Mouse (Mus musculus): ENCODE measurements at regions not wholly inside any gene's neighbourhood (a gene's known extent, or its start where the extent isn't known, plus 50 kb on each side); places are given as distances from the start of the nearest gene placed in this dataset.

DNA sequence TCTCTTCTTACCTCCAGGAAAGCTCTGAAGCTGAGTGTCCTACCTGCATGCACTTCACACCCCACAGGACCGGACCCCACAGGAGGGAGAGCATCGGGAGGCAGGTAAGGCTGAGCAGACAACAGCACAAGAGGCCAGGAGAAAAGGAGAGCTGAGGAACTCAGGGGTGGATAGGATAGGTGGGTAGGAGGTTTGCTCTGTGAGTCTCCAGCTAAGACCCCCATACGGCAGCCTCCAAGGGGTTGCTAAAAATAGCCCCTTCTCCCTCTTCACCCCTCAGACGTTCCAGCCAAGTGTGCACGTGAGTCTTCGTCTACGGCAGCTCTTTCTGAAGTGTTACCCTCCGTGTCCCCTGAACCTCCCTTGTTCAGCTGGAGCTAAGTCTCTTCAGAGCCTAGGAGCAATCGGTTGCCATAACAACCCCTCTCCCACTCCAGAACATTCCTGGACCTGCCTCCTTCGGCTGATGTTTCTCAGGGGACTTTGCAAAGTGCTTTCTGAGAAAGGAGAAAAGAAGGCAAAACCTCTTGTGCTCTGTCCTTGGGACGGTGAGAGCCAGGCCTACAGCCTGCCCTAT is 117.3 kb upstream of the Ajap1 start:
- DNase-seq (ENCODE audit: low read depth in 3 of 3, low spot score in 3 of 3) (no peak), ATAC-seq (ENCODE audit: insufficient read depth) (no peak)
- Histone ChIP-seq H3K9ac (replicated peaks) (no peak overlapping the region), H3K9me3 (ENCODE audit: control insufficient read depth, low read length) (no peaks in the 10 kb centered on the region; the same call in none of the 2 replicates), H3K27me3 (ENCODE audit: control insufficient read depth, insufficient read depth, low read length) (no peaks in the 10 kb centered on the region), H3K4me3 (ENCODE audit: insufficient read depth in 1 of 2, low read depth in 2 of 2, low read length in 2 of 2) (no peak overlapping the region), H3K27ac (no peak overlapping the region), H3K4me1 (replicated peaks; ENCODE audit: control insufficient read depth in 2 of 2, insufficient read depth in 2 of 2, low read length in 1 of 2) (no peaks in the 10 kb centered on the region), H3K4me2 (ENCODE audit: low read depth) (no peak overlapping the region), H3K36me3 (replicated peaks; ENCODE audit: control insufficient read depth, insufficient read depth, low read depth) (no peaks in the 10 kb centered on the region)
- WGBS (ENCODE audit: insufficient replicate concordance) = 61% methylated on average over 11 of the region's 11 CpGs
- TF ChIP-seq EP300 (IDR thresholded peaks at IDR 0.05; ENCODE audit: low read depth) (no peak), CTCF (IDR thresholded peaks at IDR 0.05; ENCODE audit: low read depth) (no peak)

DNA sequence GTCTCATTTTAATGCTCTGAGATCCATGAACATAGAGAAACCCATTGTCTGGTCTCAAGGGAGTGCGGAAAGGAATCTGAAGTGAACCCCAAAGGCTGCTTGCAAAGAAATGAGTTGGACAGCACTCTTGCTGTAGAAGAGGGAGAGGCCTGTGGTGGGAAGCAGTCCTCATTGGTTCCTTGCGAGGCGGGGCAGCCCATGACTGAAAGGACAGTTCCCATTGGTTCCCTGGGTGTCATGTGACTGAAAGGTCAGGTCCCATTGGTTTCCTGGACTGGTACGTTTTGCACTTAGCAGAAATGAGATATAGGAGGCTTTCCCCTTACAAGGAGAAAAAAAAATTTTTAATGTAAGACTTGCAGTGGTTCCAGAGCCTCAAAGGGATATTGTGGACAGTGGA is 119.9 kb upstream of the Ajap1 start:
- DNase-seq (ENCODE audit: low read depth in 3 of 3, low spot score in 3 of 3) (no peak), ATAC-seq (ENCODE audit: insufficient read depth) (no peak)
- no peak overlapping the region for H3K4me2 ChIP-seq (ENCODE audit: low read depth)
- no peak overlapping the region for H3K4me3 ChIP-seq (ENCODE audit: insufficient read depth in 1 of 2, low read depth in 2 of 2, low read length in 2 of 2)
- H3K27ac ChIP-seq = no peak overlapping the region
- no peak overlapping the region for H3K9ac ChIP-seq (replicated peaks)
- TF ChIP-seq EP300 (IDR thresholded peaks at IDR 0.05; ENCODE audit: low read depth) (no peak), CTCF (IDR thresholded peaks at IDR 0.05; ENCODE audit: low read depth) (no peak)
- no peaks in the 10 kb centered on the region for H3K27me3 ChIP-seq (ENCODE audit: control insufficient read depth, insufficient read depth, low read length)
- H3K4me1 ChIP-seq (replicated peaks; ENCODE audit: control insufficient read depth in 2 of 2, insufficient read depth in 2 of 2, low read length in 1 of 2) = no peaks in the 10 kb centered on the region
- WGBS (ENCODE audit: insufficient replicate concordance) = 53% methylated on average over 4 of the region's 4 CpGs
- no peaks in the 10 kb centered on the region; the same call in 1 of the 2 replicates for H3K9me3 ChIP-seq (ENCODE audit: control insufficient read depth, low read length)
- no peaks in the 10 kb centered on the region for H3K36me3 ChIP-seq (replicated peaks; ENCODE audit: control insufficient read depth, insufficient read depth, low read depth)

DNA sequence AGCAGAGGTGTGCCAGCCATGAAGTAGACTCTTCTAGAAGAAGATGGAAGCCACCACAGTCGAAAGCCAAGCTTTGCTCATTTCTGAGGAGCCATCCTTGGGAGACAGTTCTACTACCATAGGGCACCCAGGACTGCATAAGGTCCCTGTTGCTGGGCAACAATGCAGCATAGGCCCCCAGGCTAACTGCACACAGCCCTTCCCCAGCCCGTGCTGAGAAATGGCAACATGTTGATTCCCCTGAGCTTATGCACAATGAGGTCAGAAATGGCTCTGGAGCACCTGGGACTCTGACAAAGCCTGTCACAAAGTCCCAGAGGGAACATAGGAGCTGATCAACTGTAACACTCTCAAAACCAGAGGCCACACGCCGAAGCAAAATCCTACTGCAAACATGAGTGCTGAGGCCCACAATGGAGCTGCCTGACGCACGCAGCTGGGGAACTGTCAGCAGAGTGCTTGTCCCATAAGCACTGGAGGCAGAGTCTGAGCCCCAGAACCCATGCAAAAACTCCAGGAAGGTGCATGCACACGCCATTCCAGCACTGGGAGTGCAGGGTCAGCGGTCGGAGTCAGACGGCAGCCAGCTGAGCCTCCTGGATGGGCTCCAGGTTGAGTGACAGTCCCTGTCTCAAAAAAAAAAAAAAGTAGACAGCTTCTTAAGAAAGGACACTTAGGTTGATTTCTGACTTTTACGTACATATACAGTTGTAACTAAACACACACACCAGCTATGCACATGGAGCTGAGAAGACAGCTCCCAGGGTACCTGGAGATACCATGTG is 120.6 kb upstream of the Ajap1 start:
- no peak overlapping the region for H3K27ac ChIP-seq
- ATAC-seq (ENCODE audit: insufficient read depth) = no peak
- H3K4me2 ChIP-seq (ENCODE audit: low read depth) = no peak overlapping the region
- TF ChIP-seq CTCF (IDR thresholded peaks at IDR 0.05; ENCODE audit: low read depth) (no peak), EP300 (IDR thresholded peaks at IDR 0.05; ENCODE audit: low read depth) (no peak)
- no peak overlapping the region for H3K4me3 ChIP-seq (ENCODE audit: insufficient read depth in 1 of 2, low read depth in 2 of 2, low read length in 2 of 2)
- no peaks in the 10 kb centered on the region; the same call in 1 of the 2 replicates for H3K9me3 ChIP-seq (ENCODE audit: control insufficient read depth, low read length)
- no peak overlapping the region for H3K9ac ChIP-seq (replicated peaks)
- no peaks in the 10 kb centered on the region for H3K36me3 ChIP-seq (replicated peaks; ENCODE audit: control insufficient read depth, insufficient read depth, low read depth)
- 61% methylated on average over 11 of the region's 11 CpGs for WGBS (ENCODE audit: insufficient replicate concordance)
- no peaks in the 10 kb centered on the region for H3K4me1 ChIP-seq (replicated peaks; ENCODE audit: control insufficient read depth in 2 of 2, insufficient read depth in 2 of 2, low read length in 1 of 2)
- no peak for DNase-seq (ENCODE audit: low read depth in 3 of 3, low spot score in 3 of 3)
- H3K27me3 ChIP-seq (ENCODE audit: control insufficient read depth, insufficient read depth, low read length) = no peaks in the 10 kb centered on the region

DNA sequence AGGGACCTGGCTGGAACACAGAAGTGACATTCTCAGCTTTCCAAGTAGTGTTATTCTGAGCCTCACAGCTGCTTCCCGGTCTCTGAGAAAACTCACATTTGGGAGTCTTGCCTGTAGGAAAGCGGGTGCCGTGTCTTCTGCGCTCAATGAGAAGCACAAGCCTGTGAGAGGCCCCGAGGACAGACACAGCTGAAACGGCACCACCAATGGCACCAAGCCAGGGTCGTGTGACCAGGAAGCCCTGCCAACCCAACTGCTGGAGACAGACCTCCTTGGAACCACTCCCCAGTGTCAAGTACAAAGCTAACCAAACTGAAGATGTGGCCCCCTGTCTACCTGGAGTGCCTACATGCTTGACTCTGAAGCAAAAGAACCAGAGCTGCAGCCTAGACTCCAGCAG is 121.3 kb upstream of the Ajap1 start:
- H3K4me1 ChIP-seq (replicated peaks; ENCODE audit: control insufficient read depth in 2 of 2, insufficient read depth in 2 of 2, low read length in 1 of 2) = no peaks in the 10 kb centered on the region
- TF ChIP-seq CTCF (IDR thresholded peaks at IDR 0.05; ENCODE audit: low read depth) = no peak
- TF ChIP-seq EP300 (IDR thresholded peaks at IDR 0.05; ENCODE audit: low read depth) = no peak
- H3K9me3 ChIP-seq (ENCODE audit: control insufficient read depth, low read length) = no peaks in the 10 kb centered on the region; the same call in 1 of the 2 replicates
- 70% methylated on average over 7 of the region's 7 CpGs for WGBS (ENCODE audit: insufficient replicate concordance)
- no peak overlapping the region for H3K4me3 ChIP-seq (ENCODE audit: insufficient read depth in 1 of 2, low read depth in 2 of 2, low read length in 2 of 2)
- H3K9ac ChIP-seq (replicated peaks) = no peak overlapping the region
- DNase-seq (ENCODE audit: low read depth in 3 of 3, low spot score in 3 of 3) (no peak), ATAC-seq (ENCODE audit: insufficient read depth) (no peak)
- H3K27ac ChIP-seq = no peak overlapping the region
- no peaks in the 10 kb centered on the region for H3K36me3 ChIP-seq (replicated peaks; ENCODE audit: control insufficient read depth, insufficient read depth, low read depth)
- no peak overlapping the region for H3K4me2 ChIP-seq (ENCODE audit: low read depth)
- H3K27me3 ChIP-seq (ENCODE audit: control insufficient read depth, insufficient read depth, low read length) = no peaks in the 10 kb centered on the region

DNA sequence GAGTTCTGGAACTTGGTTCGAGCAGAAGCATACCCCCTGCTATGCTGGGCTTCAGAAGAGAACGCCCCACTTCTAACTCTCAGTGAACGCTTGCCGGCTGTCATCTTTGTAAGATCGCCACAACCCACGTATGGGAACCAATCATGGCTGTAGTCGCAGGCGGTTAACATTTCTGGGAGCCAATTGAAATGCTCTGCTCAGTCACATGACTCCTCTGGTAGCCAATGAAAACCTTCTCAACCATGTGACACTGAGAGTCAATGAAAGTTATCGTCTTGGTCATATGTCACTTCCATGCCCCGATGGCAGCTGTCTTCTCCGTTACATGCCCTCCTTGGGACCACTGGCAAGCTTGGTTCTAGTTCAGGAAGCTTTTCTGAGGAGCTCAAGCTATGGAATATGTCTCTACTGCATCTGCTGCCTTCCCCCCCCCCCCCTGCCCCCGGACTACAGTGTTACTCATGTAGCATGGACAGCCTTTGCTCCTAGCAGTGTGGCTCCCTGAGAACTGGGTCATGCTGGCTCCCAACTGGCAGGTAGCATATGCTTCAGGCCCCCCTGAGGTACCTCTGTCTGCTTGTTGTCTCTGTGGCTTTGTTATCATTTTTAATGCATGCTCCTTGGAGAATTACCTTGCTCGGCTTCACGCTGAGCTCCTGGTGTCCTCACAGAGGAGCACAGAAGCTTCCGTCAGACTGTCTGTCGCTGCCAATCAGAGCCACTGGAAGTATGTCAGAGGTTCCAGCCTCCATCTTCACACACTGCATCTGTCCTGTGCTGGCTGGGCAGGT is 122.3 kb upstream of the Ajap1 start:
- Histone ChIP-seq H3K4me2 (ENCODE audit: low read depth) (no peak overlapping the region), H3K9ac (replicated peaks) (no peak overlapping the region), H3K4me1 (replicated peaks; ENCODE audit: control insufficient read depth in 2 of 2, insufficient read depth in 2 of 2, low read length in 1 of 2) (no peaks in the 10 kb centered on the region), H3K36me3 (replicated peaks; ENCODE audit: control insufficient read depth, insufficient read depth, low read depth) (no peaks in the 10 kb centered on the region), H3K27ac (no peak overlapping the region), H3K27me3 (ENCODE audit: control insufficient read depth, insufficient read depth, low read length) (no peaks in the 10 kb centered on the region), H3K9me3 (ENCODE audit: control insufficient read depth, low read length) (no peaks in the 10 kb centered on the region; the same call in 1 of the 2 replicates), H3K4me3 (ENCODE audit: insufficient read depth in 1 of 2, low read depth in 2 of 2, low read length in 2 of 2) (no peak overlapping the region)
- 70% methylated on average over 16 of the region's 16 CpGs for WGBS (ENCODE audit: insufficient replicate concordance)
- ATAC-seq (ENCODE audit: insufficient read depth) = no peak
- no peak for DNase-seq (ENCODE audit: low read depth in 3 of 3, low spot score in 3 of 3)
- no peak for TF ChIP-seq CTCF (IDR thresholded peaks at IDR 0.05; ENCODE audit: low read depth)
- no peak for TF ChIP-seq EP300 (IDR thresholded peaks at IDR 0.05; ENCODE audit: low read depth)
